Mouse (Mus musculus) myocyte (in vitro differentiated cells): ENCODE results near the gene Ccdc9.
A peak's percentile ranks its signal among the peaks of the same experiment; 100 is the strongest.

Experiments used
- CEBPB ChIP-seq: IDR thresholded peaks from 2 replicates; pipeline ENCODE4 v1.6.1; 2011; ENCODE audit warnings: mild to moderate bottlenecking, moderate library complexity; ENCODE audit not compliant: poor library complexity, insufficient read depth, severe bottlenecking
- E2F4 ChIP-seq: IDR thresholded peaks from one replicate; pipeline ENCODE4 v1.6.1; 2011; ENCODE audit warnings: mild to moderate bottlenecking, control low read depth, moderate library complexity; ENCODE audit not compliant: insufficient read depth
- MAX ChIP-seq: IDR thresholded peaks from one replicate; pipeline ENCODE4 v1.6.1; 2011; ENCODE audit warnings: low read depth, mild to moderate bottlenecking, control low read depth
- POLR2A ChIP-seq: IDR thresholded peaks from one replicate; pipeline ENCODE4 v1.6.1; 2011; ENCODE audit warnings: low read depth, mild to moderate bottlenecking, control low read depth, moderate library complexity; ENCODE audit not compliant: insufficient read length
- POLR2AphosphoS2 ChIP-seq: IDR thresholded peaks from one replicate; pipeline ENCODE4 v1.6.1; 2011; ENCODE audit warnings: low read depth, control low read depth; ENCODE audit not compliant: insufficient read length
- REST ChIP-seq: IDR thresholded peaks from one replicate; pipeline ENCODE4 v1.6.1; 2011; ENCODE audit warnings: mild to moderate bottlenecking, control low read depth, moderate library complexity; ENCODE audit not compliant: insufficient read depth, insufficient read length
- TCF12 ChIP-seq: IDR thresholded peaks from one replicate; pipeline ENCODE4 v1.6.1; 2011; ENCODE audit warnings: mild to moderate bottlenecking, control low read depth; ENCODE audit not compliant: poor library complexity, insufficient read depth, severe bottlenecking
- TCF3 ChIP-seq: IDR thresholded peaks from one replicate; pipeline ENCODE4 v1.6.1; 2011; ENCODE audit warnings: low read depth, control low read depth; ENCODE audit not compliant: insufficient read length
- USF1 ChIP-seq: IDR thresholded peaks from one replicate; pipeline ENCODE4 v1.6.1; 2011; ENCODE audit warnings: low read depth, mild to moderate bottlenecking, control low read depth, moderate library complexity

DNA sequence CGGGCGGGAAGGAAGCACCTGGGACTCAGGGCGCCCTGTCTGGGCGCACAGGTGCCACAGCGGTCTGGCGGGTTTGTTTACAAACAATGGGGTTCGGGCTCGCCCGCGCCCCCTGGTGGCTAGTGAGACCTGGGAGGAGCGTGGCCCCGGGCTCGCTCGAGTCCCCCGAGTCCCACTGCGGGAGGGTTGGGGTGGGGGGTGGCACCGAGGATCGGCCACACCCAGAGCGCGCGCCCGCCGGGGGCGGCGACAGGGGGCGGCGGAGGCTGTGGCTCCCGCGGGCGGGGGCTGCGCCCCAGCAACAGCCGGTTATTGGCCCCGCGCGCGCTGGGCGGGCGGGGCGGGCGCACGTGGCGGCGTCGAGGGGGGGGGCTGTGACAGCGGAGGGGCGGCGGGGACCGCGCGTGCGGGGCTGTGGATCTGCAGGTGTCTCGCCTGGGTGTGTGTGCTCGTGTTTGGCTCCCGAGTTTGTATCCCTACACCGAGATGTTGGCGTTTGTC, 23.5 kb upstream of the Ccdc9 start:
- no peak for TF ChIP-seq MAX
- TF ChIP-seq POLR2A: peak; percentile 46
- TF ChIP-seq TCF12: no peak
- no peak for TF ChIP-seq CEBPB
- TF ChIP-seq POLR2AphosphoS2: no peak
- TF ChIP-seq USF1: no peak
- no peak for TF ChIP-seq E2F4
- no peak for TF ChIP-seq REST
- no peak for TF ChIP-seq TCF3
